Mouse (Mus musculus) erythroblast, embryonic 14.5 days (primary cell): ENCODE data around the gene Parp6.

Experiments
- GATA1 ChIP-seq: IDR thresholded peaks from 2 replicates; pipeline ENCODE4 v1.6.1; 2012; ENCODE audit warnings: low read length, inconsistent platforms, mixed read lengths
- TAL1 ChIP-seq: IDR thresholded peaks from 3 replicates; pipeline ENCODE4 v1.6.1; 2012; ENCODE audit warnings: low read length, inconsistent platforms, mixed read lengths

DNA sequence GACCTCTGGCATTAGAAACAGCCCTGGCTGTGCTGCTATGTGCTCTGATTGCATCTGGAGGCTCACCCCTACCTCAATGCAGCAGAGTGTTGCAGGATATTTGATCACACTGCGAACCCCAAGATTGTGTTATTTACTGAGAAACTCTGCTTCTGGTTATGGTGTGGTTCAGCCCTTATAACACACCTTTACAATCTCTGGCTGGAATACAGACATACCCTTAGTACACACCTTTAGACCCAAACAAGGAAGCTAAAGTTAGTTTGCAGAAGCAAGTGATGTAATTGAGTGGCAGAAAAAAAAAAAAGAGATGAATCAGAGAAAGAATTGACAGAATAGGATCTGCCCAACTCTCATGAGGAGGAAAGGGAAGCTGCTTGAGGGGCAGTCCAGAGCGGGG, 6.1 kb upstream of the Parp6 start:
- TF ChIP-seq GATA1, result no peak
- no peak for TF ChIP-seq TAL1
